In genomic region chr7:56066136-56066535, GRCm38 (mm10) we compare ENCODE assay signal across 26 mouse cellular contexts. TPM values are rescaled to one million over a fixed set of nuclear protein-coding genes. Genes with fewer than 3 reads are reported as not detected.
A peak's percentile ranks its signal among the peaks of the same experiment; 100 is the strongest.
DNase-seq lines count a peak whose midpoint lies in the region; ATAC-seq and TF ChIP-seq lines count a peak whose summit lies in the region.
"Had no signal": no experiment of that assay in that cellular context is flagged by ENCODE, and none has a peak within 500 bp of the region (broad histone marks: within the 10 kb centered on the region; RNA-seq: fewer than 3 reads in every experiment).

No protein-coding gene starts in this region.

- intact Hi-C loops in heart, adult 2 months (cut with DNase I), result no loop called here

- TF ChIP-seq EP300 in heart, adult 2 months (IDR thresholded peaks at IDR 0.05; ENCODE audit: insufficient read depth, low read depth, low read length), result no peak

- H3K4me2 ChIP-seq in intestine, postnatal 0 days (replicated peaks; ENCODE audit: low read depth), result no peak overlapping the region
- no peak overlapping the region for H3K4me2 ChIP-seq in intestine, embryonic 15.5 days (replicated peaks)
- H3K4me2 ChIP-seq: embryonic facial prominence, embryonic 12.5 days; forebrain, embryonic 13.5 days; heart, embryonic 15.5 days; liver, embryonic 13.5 days; neural tube, embryonic 13.5 days had no signal

- no peaks in the 10 kb centered on the region; the same call in 1 of the 2 replicates for H3K79me2 ChIP-seq in heart, adult 2 months (replicated peaks; ENCODE audit: control insufficient read depth, insufficient read depth, low read length)

- peaks cover 6% of the 10 kb centered on the region for H3K4me1 ChIP-seq in heart, adult 2 months (ENCODE audit: control insufficient read depth, insufficient read depth, low read length)
- H3K4me1 ChIP-seq in intestine, postnatal 0 days (replicated peaks; ENCODE audit: control insufficient read depth, insufficient read depth, low read length), result no peaks in the 10 kb centered on the region
- H3K4me1 ChIP-seq in intestine, embryonic 15.5 days (replicated peaks), result no peaks in the 10 kb centered on the region
- H3K4me1 ChIP-seq in lung, adult 2 months (ENCODE audit: control insufficient read depth, insufficient read depth, low read length), result no peaks in the 10 kb centered on the region; the same call in 1 of the 2 replicates
- H3K4me1 ChIP-seq: embryonic facial prominence, embryonic 12.5 days; forebrain, embryonic 13.5 days; heart, embryonic 15.5 days; limb, embryonic 10.5 days; neural tube, embryonic 13.5 days had no signal

- no peak for TF ChIP-seq POLR2A in heart, adult 2 months (IDR thresholded peaks at IDR 0.05; ENCODE audit: insufficient read depth, low read depth, low read length)
- no peak for TF ChIP-seq POLR2A in lung, adult 2 months (IDR thresholded peaks at IDR 0.05; ENCODE audit: borderline replicate concordance, extremely low read depth, low read depth, low read length)

- peak; percentile 77 for ATAC-seq in intestine, postnatal 0 days
- ATAC-seq in intestine, embryonic 15.5 days, result no peak
- ATAC-seq: forebrain, embryonic 13.5 days; hindbrain, embryonic 16.5 days had no signal

- no peaks in the 10 kb centered on the region for H3K27me3 ChIP-seq in heart, adult 2 months (ENCODE audit: control insufficient read depth, insufficient read depth, low read length)
- H3K27me3 ChIP-seq in intestine, postnatal 0 days (replicated peaks; ENCODE audit: control insufficient read depth, insufficient read depth, low read length), result no peaks in the 10 kb centered on the region
- no peaks in the 10 kb centered on the region for H3K27me3 ChIP-seq in intestine, embryonic 15.5 days (replicated peaks)
- H3K27me3 ChIP-seq: embryonic facial prominence, embryonic 12.5 days; forebrain, embryonic 13.5 days; heart, embryonic 15.5 days; liver, embryonic 13.5 days; megakaryocyte, embryonic 14.5 days; neural tube, embryonic 13.5 days had no signal

- no peak overlapping the region for H3K9ac ChIP-seq in heart, adult 2 months (ENCODE audit: low read depth, low read length)
- no peak overlapping the region for H3K9ac ChIP-seq in intestine, postnatal 0 days (ENCODE audit: low read depth, low read length)
- no peak overlapping the region for H3K9ac ChIP-seq in intestine, embryonic 15.5 days
- H3K9ac ChIP-seq: embryonic facial prominence, embryonic 12.5 days; forebrain, embryonic 13.5 days; heart, embryonic 15.5 days; liver, embryonic 13.5 days; neural tube, embryonic 13.5 days had no signal

- peak overlapping the region; percentile 26; the same call in 1 of the 2 replicates for H3K27ac ChIP-seq in heart, adult 2 months
- H3K27ac ChIP-seq in intestine, postnatal 0 days (ENCODE audit: low read depth, low read length), result no peak overlapping the region
- no peak overlapping the region for H3K27ac ChIP-seq in intestine, embryonic 15.5 days
- H3K27ac ChIP-seq: embryonic facial prominence, embryonic 12.5 days; forebrain, embryonic 13.5 days; heart, embryonic 15.5 days; limb, embryonic 10.5 days; liver, embryonic 13.5 days; neural tube, embryonic 13.5 days had no signal

- no peak for DNase-seq in heart, adult 2 months
- DNase-seq in heart, postnatal 4 days, result no peak
- DNase-seq in lung, postnatal 36 days, result peak; percentile 12
- no peak for DNase-seq in lung, adult 2 months
- DNase-seq in spleen, postnatal 36 days (ENCODE audit: low spot score in 2 of 2), result no peak
- DNase-seq: adrenal gland, postnatal 25 days; cerebellum, adult 11 months; cerebellum, postnatal 10 days; gastrocnemius, postnatal 25 days; kidney, adult 11 months; kidney, postnatal 25 days; liver, embryonic 13.5 days; lung, postnatal 14 days; midbrain, embryonic 14.5 days; thymus, adult 18-20 months; thymus, postnatal 4 days had no signal

- H3K36me3 ChIP-seq in heart, adult 2 months (ENCODE audit: control insufficient read depth, insufficient read depth, low read length), result no peaks in the 10 kb centered on the region; the same call in 1 of the 2 replicates
- H3K36me3 ChIP-seq in intestine, postnatal 0 days (ENCODE audit: control insufficient read depth, insufficient read depth), result peaks cover 11% of the 10 kb centered on the region; the same call in 1 of the 2 replicates
- peaks cover 3% of the 10 kb centered on the region; the same call in 1 of the 2 replicates for H3K36me3 ChIP-seq in intestine, embryonic 15.5 days

- no peaks in the 10 kb centered on the region for H3K9me3 ChIP-seq in intestine, postnatal 0 days (ENCODE audit: control insufficient read depth)
- no peaks in the 10 kb centered on the region for H3K9me3 ChIP-seq in intestine, embryonic 15.5 days
- H3K9me3 ChIP-seq: embryonic facial prominence, embryonic 12.5 days; forebrain, embryonic 13.5 days; heart, embryonic 15.5 days; limb, embryonic 10.5 days; liver, embryonic 13.5 days; megakaryocyte, embryonic 14.5 days; neural tube, embryonic 13.5 days had no signal

- no peak overlapping the region for H3K4me3 ChIP-seq in heart, adult 2 months
- H3K4me3 ChIP-seq in intestine, postnatal 0 days (ENCODE audit: low read depth, low read length), result no peak overlapping the region
- H3K4me3 ChIP-seq in intestine, embryonic 15.5 days (replicated peaks), result no peak overlapping the region
- H3K4me3 ChIP-seq in lung, adult 2 months (replicated peaks; ENCODE audit: extremely low read depth, low read depth, low read length), result no peak overlapping the region
- H3K4me3 ChIP-seq: embryonic facial prominence, embryonic 12.5 days; erythroblast, embryonic 14.5 days; forebrain, embryonic 13.5 days; heart, embryonic 15.5 days; limb, embryonic 10.5 days; liver, embryonic 13.5 days; megakaryocyte, embryonic 14.5 days; neural tube, embryonic 13.5 days had no signal

- no peak for TF ChIP-seq CTCF in heart, adult 2 months (IDR thresholded peaks at IDR 0.05)
- no peak for TF ChIP-seq CTCF in intestine, postnatal 0 days (IDR thresholded peaks at IDR 0.05; ENCODE audit: low read depth)
- TF ChIP-seq CTCF in lung, adult 2 months (IDR thresholded peaks at IDR 0.05; ENCODE audit: insufficient read depth, low read length), result no peak

- 23% methylated on average over 2 of the region's 2 CpGs for WGBS in heart, adult 2 months
- 35% methylated on average over 2 of the region's 2 CpGs for WGBS in intestine, postnatal 0 days
- WGBS in intestine, embryonic 15.5 days, result 68% methylated on average over 2 of the region's 2 CpGs
- WGBS in lung, adult 2 months, result 21% methylated on average over 2 of the region's 2 CpGs

RNA-seq across cellular contexts. Expression of gene Herc2, which starts 16.1 kb away (rescaled TPM):
- total RNA-seq in heart, adult 2 months (2021), result 10 to 100 TPM; 34.8 to 41.0 TPM
- 14.6 and 21.2 TPM in 2 replicates for polyA plus RNA-seq in heart, adult 2 months (2012; rRNA removed)
- total RNA-seq in heart, postnatal 4 days (2021), result 10 to 100 TPM; 42.8 to 43.6 TPM
- polyA plus RNA-seq in intestine, postnatal 0 days (2015; fragmentation: Nextera tagmentation; extraction: Ambion mirVana), result 12.3 and 14.5 TPM in 2 replicates
- polyA plus RNA-seq in intestine, embryonic 15.5 days (2015; fragmentation: Nextera tagmentation; extraction: Ambion mirVana), result 17.6 and 23.4 TPM in 2 replicates
- 23.0 and 23.7 TPM in 2 replicates for polyA plus RNA-seq in lung, adult 2 months (2012; rRNA removed)

RNA-seq across cellular contexts. Expression of gene Nipa1, which starts 46.4 kb away (rescaled TPM):
- 1 to 10 TPM; 5.5 to 6.3 TPM for total RNA-seq in heart, adult 2 months (2021)
- 3.7 and 6.2 TPM in 2 replicates for polyA plus RNA-seq in heart, adult 2 months (2012; rRNA removed)
- 1 to 10 TPM; 3.7 to 3.8 TPM for total RNA-seq in heart, postnatal 4 days (2021)
- polyA plus RNA-seq in intestine, postnatal 0 days (2015; fragmentation: Nextera tagmentation; extraction: Ambion mirVana), result 3.7 and 4.0 TPM in 2 replicates
- polyA plus RNA-seq in intestine, embryonic 15.5 days (2015; fragmentation: Nextera tagmentation; extraction: Ambion mirVana), result 6.2 and 6.4 TPM in 2 replicates
- polyA plus RNA-seq in lung, adult 2 months (2012; rRNA removed), result 9.6 and 11.8 TPM in 2 replicates
